Mouse (Mus musculus) kidney, embryonic 14.5 days (tissue): ENCODE results near the gene Lipc. TPM values are rescaled to one million over a fixed set of nuclear protein-coding genes. Genes with fewer than 3 reads are reported as not detected.

Source experiments
- ATAC-seq: fragments of 200-750 bp; cut with Nextera tagmentation; 2 replicates; pipeline ENCODE4 v1.8.0; 2017; ENCODE audit warnings: moderate number of reproducible peaks, mild to moderate bottlenecking, moderate TSS enrichment, moderate library complexity; ENCODE audit not compliant: low FRiP score, low TSS enrichment
- H3K27ac ChIP-seq: fragments of 300-500 bp; sonication (generic); 2 replicates; pipeline ENCODE4 v1.5.1; 2014; ENCODE audit warnings: low read depth, mild to moderate bottlenecking, low read length, moderate library complexity, mixed read lengths
- H3K27me3 ChIP-seq: fragments of 300-500 bp; sonication (generic); 2 replicates; pipeline ENCODE4 v1.6.1; 2014; ENCODE audit warnings: mild to moderate bottlenecking, low read length; ENCODE audit not compliant: control insufficient read depth, insufficient read depth
- H3K36me3 ChIP-seq: fragments of 300-500 bp; sonication (generic); 2 replicates; pipeline ENCODE4 v1.6.1; 2014; ENCODE audit warnings: low read length, mixed read lengths; ENCODE audit not compliant: control insufficient read depth, insufficient read depth
- H3K4me1 ChIP-seq: fragments of 300-500 bp; sonication (generic); 2 replicates; pipeline ENCODE4 v1.6.1; 2014; ENCODE audit warnings: low read length, mixed read lengths; ENCODE audit not compliant: control insufficient read depth, insufficient read depth
- H3K4me2 ChIP-seq: fragments of 300-500 bp; sonication (generic); replicated peaks from 2 replicates; pipeline ENCODE4 v1.6.1; 2014; ENCODE audit warnings: low read depth, mild to moderate bottlenecking, low read length
- H3K4me3 ChIP-seq: fragments of 300-500 bp; sonication (generic); 2 replicates; pipeline ENCODE4 v1.5.1; 2014; ENCODE audit warnings: mild to moderate bottlenecking, low read length
- H3K9ac ChIP-seq: fragments of 300-500 bp; sonication (generic); 2 replicates; pipeline ENCODE4 v1.6.1; 2014; ENCODE audit warnings: low read depth, mild to moderate bottlenecking, low read length, moderate library complexity
- H3K9me3 ChIP-seq: fragments of 300-500 bp; sonication (generic); 2 replicates; pipeline ENCODE4 v1.6.1; 2016; ENCODE audit warnings: low read length; ENCODE audit not compliant: control insufficient read depth
- WGBS: fragments of 180-500 bp; shearing (Covaris S2); extraction: QIAGEN DNeasy Blood & Tissue Kit; methylation state at CpG from one replicate; pipeline ENCODE4 v1.1.7; 2014; 5-methylcytosine and 5-hydroxymethylcytosine counted together
- polyA plus RNA-seq: library from polyadenylated mRNA; unstranded; fragments of >200 nt; fragmentation: Nextera tagmentation; extraction: Ambion mirVana; gene quantifications from 2 replicates; pipeline ENCODE4 v1.2.1, GENCODE M21; 2014

Lipc gene
- polyA plus RNA-seq, 1 experiment from 2014 or later, result 0.47 TPM

DNA sequence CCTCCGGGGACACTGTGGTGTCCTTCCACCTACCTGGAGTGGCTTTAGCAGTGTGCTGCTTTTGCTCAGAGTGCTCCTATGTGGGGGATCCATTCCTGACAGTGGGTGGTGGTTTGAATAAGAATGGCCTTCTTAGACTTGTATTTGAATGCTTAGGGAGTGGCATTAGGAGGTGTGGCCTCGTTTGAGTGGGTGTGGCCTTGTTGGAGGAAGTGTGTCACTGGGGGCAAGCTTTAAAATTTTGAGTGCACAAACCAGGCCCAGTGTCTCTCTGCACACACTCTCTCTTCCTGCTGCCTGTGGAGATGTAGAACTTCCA lies 156.6 kb downstream of the Lipc start:
- no peak overlapping the region for H3K27ac ChIP-seq
- no peak overlapping the region for H3K9ac ChIP-seq
- no peaks in the 10 kb centered on the region for H3K36me3 ChIP-seq
- H3K27me3 ChIP-seq, result no peaks in the 10 kb centered on the region
- no peak overlapping the region for H3K4me3 ChIP-seq
- H3K9me3 ChIP-seq, result no peaks in the 10 kb centered on the region
- no peaks in the 10 kb centered on the region for H3K4me1 ChIP-seq
- WGBS, result 63% methylated on average over 2 of the region's 2 CpGs
- no peak for ATAC-seq
- H3K4me2 ChIP-seq, result no peak overlapping the region

DNA sequence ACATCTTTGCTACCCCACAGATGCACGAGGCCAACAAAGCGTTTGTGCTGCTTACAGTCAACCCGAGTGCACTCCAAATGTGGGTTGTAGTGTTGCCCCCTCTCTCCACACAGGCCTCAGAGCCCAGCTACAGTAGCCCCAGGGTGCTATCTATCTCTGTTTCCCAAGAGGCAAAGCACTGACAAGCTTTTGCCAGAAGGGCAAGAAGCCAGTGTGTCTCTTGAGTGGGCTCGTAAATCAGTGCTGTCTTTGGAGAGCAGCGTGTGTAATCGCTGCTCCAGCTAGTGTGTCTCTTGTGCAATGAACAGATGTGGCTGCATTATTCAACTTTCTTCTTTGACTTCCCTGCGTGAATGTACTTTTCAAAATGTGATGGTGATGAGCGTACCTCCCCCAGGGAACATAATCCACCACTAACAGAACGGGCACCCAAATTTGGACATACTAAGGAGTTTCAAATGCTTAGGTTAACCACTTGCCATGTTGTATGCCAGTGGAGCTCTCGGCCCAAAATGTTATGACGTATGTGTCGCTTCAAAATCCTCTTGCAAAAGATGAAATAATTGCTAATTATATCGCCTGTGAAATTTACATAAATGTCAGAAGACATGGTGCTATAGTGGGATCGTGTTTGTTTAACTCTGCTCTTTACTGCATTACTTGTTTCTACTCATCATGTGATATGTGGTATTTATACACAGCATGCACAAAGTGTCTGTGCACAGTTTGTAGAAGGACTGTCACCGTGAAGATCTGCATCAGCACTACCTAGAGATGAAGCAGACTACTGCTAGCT lies 157.2 kb downstream of the Lipc start:
- Histone ChIP-seq H3K9me3 (no peaks in the 10 kb centered on the region), H3K4me1 (no peaks in the 10 kb centered on the region), H3K4me2 (no peak overlapping the region), H3K4me3 (no peak overlapping the region), H3K36me3 (no peaks in the 10 kb centered on the region), H3K27ac (no peak overlapping the region), H3K9ac (no peak overlapping the region), H3K27me3 (no peaks in the 10 kb centered on the region)
- ATAC-seq, result no peak
- 60% methylated on average over 15 of the region's 15 CpGs for WGBS

DNA sequence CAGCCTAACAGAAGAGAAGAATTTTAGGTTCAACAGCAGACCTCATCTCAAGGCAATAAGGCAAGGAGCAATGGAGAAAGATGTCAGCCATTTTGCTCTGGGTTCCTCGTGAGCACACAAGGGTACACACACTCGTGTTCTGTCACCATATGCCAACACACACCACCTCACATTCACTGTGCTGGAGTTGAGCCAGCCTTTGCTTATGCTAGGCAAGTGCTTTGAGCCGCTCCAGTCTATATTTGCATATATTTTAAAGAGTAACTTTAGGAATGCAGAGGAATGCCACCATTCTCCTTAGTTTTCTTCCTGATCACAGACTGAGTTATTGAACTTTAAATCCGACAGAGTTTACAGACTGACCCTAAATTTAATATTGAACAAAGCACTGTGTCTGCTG lies 161.4 kb downstream of the Lipc start:
- Histone ChIP-seq H3K27ac (no peak overlapping the region), H3K36me3 (no peaks in the 10 kb centered on the region; the same call in 1 of the 2 replicates), H3K9me3 (0 out of 2 replicates have a peak, but pooled peaks cover 2% of the 10 kb centered on the region), H3K4me2 (no peak overlapping the region), H3K4me3 (no peak overlapping the region), H3K4me1 (0 out of 2 replicates have a peak, but pooled peaks cover 5% of the 10 kb centered on the region), H3K9ac (no peak overlapping the region), H3K27me3 (no peaks in the 10 kb centered on the region)
- ATAC-seq, result no peak
- WGBS, result 79% methylated on average over 4 of the region's 4 CpGs

DNA sequence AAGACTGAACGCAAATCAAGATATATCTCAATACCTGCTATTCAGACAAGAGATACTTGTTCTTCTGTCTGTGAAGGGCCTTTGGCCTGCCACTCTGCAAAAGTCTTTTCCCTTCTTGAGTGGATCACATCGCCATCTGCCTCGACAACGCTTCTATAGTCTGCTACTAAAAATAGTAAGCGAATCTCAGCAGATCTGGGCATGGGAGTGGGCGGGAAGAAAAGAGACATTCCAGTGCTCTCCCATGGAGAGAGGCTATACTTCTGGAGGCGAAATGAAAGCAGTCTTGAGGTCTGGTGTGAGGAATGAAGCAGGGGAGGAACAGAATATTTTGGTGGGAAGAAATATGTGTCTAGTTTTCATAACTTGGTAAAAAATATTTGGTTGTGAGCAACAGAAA lies 163.3 kb downstream of the Lipc start:
- H3K4me2 ChIP-seq, result no peak overlapping the region
- no peak overlapping the region for H3K27ac ChIP-seq
- peaks cover 2% of the 10 kb centered on the region; the same call in 1 of the 2 replicates for H3K36me3 ChIP-seq
- no peaks in the 10 kb centered on the region for H3K27me3 ChIP-seq
- no peak overlapping the region for H3K9ac ChIP-seq
- ATAC-seq, result no peak
- H3K9me3 ChIP-seq, result 0 out of 2 replicates have a peak, but pooled peaks cover 2% of the 10 kb centered on the region
- 83% methylated on average over 7 of the region's 7 CpGs for WGBS
- no peak overlapping the region for H3K4me3 ChIP-seq
- 0 out of 2 replicates have a peak, but pooled peaks cover 5% of the 10 kb centered on the region for H3K4me1 ChIP-seq

- peaks cover 14% of the 10 kb centered on the region; the same call in 1 of the 2 replicates for H3K36me3 ChIP-seq
- H3K4me3 ChIP-seq, result no peak overlapping the region
- H3K9ac ChIP-seq, result no peak overlapping the region
- H3K27ac ChIP-seq, result no peak overlapping the region
- no peaks in the 10 kb centered on the region for H3K9me3 ChIP-seq
- WGBS, result 35% methylated on average over 3 of the region's 3 CpGs
- no peak overlapping the region for H3K4me2 ChIP-seq
- H3K27me3 ChIP-seq, result no peaks in the 10 kb centered on the region
- 0 out of 2 replicates have a peak, but pooled peaks cover 5% of the 10 kb centered on the region for H3K4me1 ChIP-seq
- no peak for ATAC-seq
These were observed 169.8 kb downstream of the Lipc start for GRCm38 (mm10) chr9:70782191-70782590.

DNA sequence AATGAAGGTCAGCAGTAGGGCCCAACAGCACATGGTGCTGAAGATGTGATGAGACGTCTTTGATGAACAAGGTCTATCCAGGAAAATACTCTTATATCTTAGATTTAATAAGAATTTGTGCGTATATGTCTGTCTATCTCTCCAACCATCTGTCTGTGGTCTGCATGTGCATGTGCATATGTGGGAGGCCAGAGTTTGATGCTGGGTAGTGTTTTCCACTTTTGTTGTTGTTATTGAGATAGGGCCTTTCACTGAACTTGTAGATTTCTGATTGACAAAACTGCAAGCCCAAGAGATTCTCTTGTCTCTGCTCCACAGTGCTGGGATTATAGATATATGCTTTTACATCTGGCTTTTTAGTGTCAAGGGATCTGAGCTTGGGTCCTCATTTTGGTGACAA lies 176.5 kb downstream of the Lipc start:
- WGBS, result 97% methylated on average over 2 of the region's 2 CpGs
- ATAC-seq, result no peak
- no peaks in the 10 kb centered on the region for H3K4me1 ChIP-seq
- peaks cover 22% of the 10 kb centered on the region; the same call in 1 of the 2 replicates for H3K36me3 ChIP-seq
- H3K27ac ChIP-seq, result no peak overlapping the region
- no peaks in the 10 kb centered on the region for H3K9me3 ChIP-seq
- no peaks in the 10 kb centered on the region for H3K27me3 ChIP-seq
- no peak overlapping the region for H3K9ac ChIP-seq
- no peak overlapping the region for H3K4me3 ChIP-seq
- no peak overlapping the region for H3K4me2 ChIP-seq

DNA sequence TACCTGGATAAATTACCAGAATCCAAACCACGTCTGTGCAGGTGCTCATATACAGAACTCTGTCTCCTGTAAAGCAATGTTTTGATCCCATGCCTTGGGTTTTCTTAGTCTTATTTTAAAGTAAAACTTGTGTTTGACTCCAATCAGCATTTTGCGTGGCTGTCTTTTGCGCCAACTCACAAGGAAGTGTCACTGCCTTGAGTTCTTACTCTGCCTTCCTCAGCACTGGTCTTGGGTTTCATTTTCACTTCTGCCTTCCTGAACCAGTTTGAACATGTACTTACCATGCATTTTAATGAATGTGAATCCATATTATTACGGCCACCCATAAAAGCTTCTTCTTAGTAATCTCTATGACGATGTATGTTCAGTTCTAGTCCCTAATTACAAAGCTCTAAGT lies 191.1 kb downstream of the Lipc start:
- Histone ChIP-seq H3K4me1 (no peaks in the 10 kb centered on the region), H3K4me3 (no peak overlapping the region), H3K27ac (no peak overlapping the region), H3K4me2 (no peak overlapping the region), H3K27me3 (no peaks in the 10 kb centered on the region), H3K9me3 (no peaks in the 10 kb centered on the region), H3K36me3 (peaks cover 31% of the 10 kb centered on the region; the same call in 1 of the 2 replicates), H3K9ac (no peak overlapping the region)
- WGBS, result 94% methylated on average over 5 of the region's 5 CpGs
- no peak for ATAC-seq

- no peak overlapping the region for H3K4me2 ChIP-seq
- H3K9ac ChIP-seq, result no peak overlapping the region
- peaks cover 31% of the 10 kb centered on the region for H3K36me3 ChIP-seq
- no peak overlapping the region for H3K27ac ChIP-seq
- ATAC-seq, result no peak
- H3K27me3 ChIP-seq, result no peaks in the 10 kb centered on the region
- no peaks in the 10 kb centered on the region for H3K9me3 ChIP-seq
- H3K4me3 ChIP-seq, result no peak overlapping the region
- H3K4me1 ChIP-seq, result no peaks in the 10 kb centered on the region
- WGBS, result 91% methylated on average over 3 of the region's 3 CpGs
These were observed 200.4 kb downstream of the Lipc start for GRCm38 (mm10) chr9:70751504-70752222.
